In the genomic region with DNA sequence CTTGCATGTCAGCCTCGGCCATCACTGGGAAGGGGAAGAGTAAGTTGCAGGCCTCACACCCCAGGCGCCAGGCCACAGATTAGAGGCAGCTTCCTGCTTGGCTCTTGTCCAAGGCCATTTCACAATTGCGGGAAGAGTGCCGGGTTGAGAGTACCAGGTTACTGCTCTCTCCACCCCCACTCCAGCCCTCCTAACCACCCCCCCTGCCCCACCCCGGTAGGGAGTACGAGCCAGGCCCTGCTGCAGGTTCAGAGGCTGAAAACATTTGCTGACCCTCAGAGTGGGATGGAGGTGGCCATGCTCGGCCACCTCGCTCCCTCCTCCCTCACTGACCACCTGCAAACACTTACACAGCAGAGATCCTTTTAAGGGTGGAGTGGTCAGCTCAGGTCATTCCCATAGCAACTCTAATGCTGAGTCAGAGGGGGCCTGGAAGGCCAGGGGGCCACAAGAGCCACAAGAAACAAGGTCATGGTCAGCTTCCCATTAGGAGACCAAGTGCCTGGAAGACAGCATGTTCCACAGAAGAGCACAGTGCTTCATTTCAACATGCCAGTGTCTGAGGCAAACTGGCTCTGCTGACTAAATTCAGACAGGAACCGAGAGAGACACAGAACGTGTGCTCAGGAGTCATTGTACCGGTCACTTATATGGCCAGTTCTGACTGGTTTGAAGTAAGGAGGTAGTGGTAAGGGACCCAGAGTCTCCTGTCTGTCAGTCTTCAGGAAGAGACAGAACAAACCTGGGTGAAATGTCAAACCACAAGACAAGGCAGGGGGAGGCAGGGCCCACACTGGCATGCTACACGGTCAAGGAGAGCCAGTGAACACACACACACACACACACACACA, we compare ENCODE assay signal across 8 mouse cellular contexts. TPM values are rescaled to one million over a fixed set of nuclear protein-coding genes. Genes with fewer than 3 reads are reported as not detected.
A peak's percentile ranks its signal among the peaks of the same experiment; 100 is the strongest.
DNase-seq lines count a peak whose midpoint lies in the region; ATAC-seq lines count a peak whose summit lies in the region.

No protein-coding gene starts in this region.

- no peaks in the 10 kb centered on the region for H3K36me3 ChIP-seq in embryonic facial prominence, embryonic 13.5 days
- H3K36me3 ChIP-seq in limb, embryonic 15.5 days: no peaks in the 10 kb centered on the region

- H3K9me3 ChIP-seq in embryonic facial prominence, embryonic 13.5 days: peaks cover 4% of the 10 kb centered on the region; the same call in 1 of the 2 replicates
- H3K9me3 ChIP-seq in limb, embryonic 15.5 days: no peaks in the 10 kb centered on the region

- no peak overlapping the region for H3K4me3 ChIP-seq in embryonic facial prominence, embryonic 13.5 days
- H3K4me3 ChIP-seq in limb, embryonic 15.5 days: no peak overlapping the region

- H3K4me2 ChIP-seq in embryonic facial prominence, embryonic 13.5 days: no peak overlapping the region
- no peak overlapping the region for H3K4me2 ChIP-seq in limb, embryonic 15.5 days

- H3K27me3 ChIP-seq in embryonic facial prominence, embryonic 13.5 days: no peaks in the 10 kb centered on the region
- no peaks in the 10 kb centered on the region for H3K27me3 ChIP-seq in limb, embryonic 15.5 days

- H3K27ac ChIP-seq in embryonic facial prominence, embryonic 13.5 days: no peak overlapping the region
- no peak overlapping the region; the same call in 1 of the 2 replicates for H3K27ac ChIP-seq in limb, embryonic 15.5 days

- 33% methylated on average over 12 of the region's 12 CpGs for WGBS in embryonic facial prominence, embryonic 13.5 days
- WGBS in limb, embryonic 15.5 days: 29% methylated on average over 12 of the region's 12 CpGs

- peak; percentile 40 to 46 for DNase-seq in spleen, adult 18-20 months
- DNase-seq in spleen, adult 12 weeks (ENCODE audit: low spot score): no peak
- DNase-seq in monocyte, adult 2 months (ENCODE audit: low read depth in 1 of 2, low spot score in 2 of 2): peak; percentile 27 to 41
- peak; percentile 69 for DNase-seq in thymus, postnatal 25 days
- DNase-seq in layer of hippocampus, postnatal 36 days: no peak

- peaks cover 10% of the 10 kb centered on the region; the same call in 1 of the 2 replicates for H3K4me1 ChIP-seq in embryonic facial prominence, embryonic 13.5 days
- peaks cover 12% of the 10 kb centered on the region for H3K4me1 ChIP-seq in limb, embryonic 15.5 days

- no peak overlapping the region for H3K9ac ChIP-seq in embryonic facial prominence, embryonic 13.5 days
- H3K9ac ChIP-seq in limb, embryonic 15.5 days: no peak overlapping the region

- ATAC-seq in embryonic facial prominence, embryonic 13.5 days (ENCODE audit: insufficient number of reproducible peaks, insufficient read depth, low FRiP score, low TSS enrichment, low read depth): peak; percentile 48; the same call in 1 of the 2 replicates
- peak; percentile 20 to 47; a peak in 3 of 4 replicates for ATAC-seq in hematopoietic stem cell, adult 5-6 weeks (replicated peaks in 1 of 2; ENCODE audit: insufficient read depth in 1 of 2, low FRiP score in 2 of 2, low TSS enrichment in 1 of 2, low read depth in 1 of 2, poor library complexity in 2 of 2, severe bottlenecking in 2 of 2)
- 0 out of 2 replicates have a peak, but pooled peaks have one; percentile 31 for ATAC-seq in limb, embryonic 15.5 days (ENCODE audit: insufficient number of reproducible peaks, low FRiP score, low TSS enrichment, low read depth)

RNA-seq across cellular contexts. Expression of gene Srp14, which starts 11.0 kb away (rescaled TPM):
- 275 TPM in 2 replicates for polyA plus RNA-seq in embryonic facial prominence, embryonic 13.5 days (2015; fragmentation: Nextera tagmentation; extraction: Ambion mirVana)
- 206 and 209 TPM in 2 replicates for total RNA-seq in hematopoietic stem cell, adult 5-6 weeks (2017)
- 235 and 240 TPM in 2 replicates for polyA plus RNA-seq in limb, embryonic 15.5 days (2015; fragmentation: Nextera tagmentation; extraction: Ambion mirVana)
- 100 to 1,000 TPM; 168 to 197 TPM for total RNA-seq in layer of hippocampus, postnatal 36 days (2021)

RNA-seq across cellular contexts. Expression of gene Bmf, which starts 59.0 kb away (rescaled TPM):
- polyA plus RNA-seq in embryonic facial prominence, embryonic 13.5 days (2015; fragmentation: Nextera tagmentation; extraction: Ambion mirVana): 4.1 and 4.3 TPM in 2 replicates
- 1.9 and 2.6 TPM in 2 replicates for total RNA-seq in hematopoietic stem cell, adult 5-6 weeks (2017)
- 3.8 and 5.9 TPM in 2 replicates for polyA plus RNA-seq in limb, embryonic 15.5 days (2015; fragmentation: Nextera tagmentation; extraction: Ambion mirVana)
- total RNA-seq in layer of hippocampus, postnatal 36 days (2021): 1 to 10 TPM; 1.9 to 3.8 TPM

Comparison
In these comparisons a context has a peak if more than half of its experiments do, and no peak if none do; other contexts are left out.
1. DNase-seq: peak in spleen, adult 18-20 months (2 of 2), monocyte, adult 2 months (2 of 2) and thymus, postnatal 25 days (single experiment); none in spleen, adult 12 weeks (single experiment) and layer of hippocampus, postnatal 36 days (0 of 2).
2. Peak in every context shown above with its lines, with median percentiles within 50 percentile points of each other: ATAC-seq.